Mouse (Mus musculus): ENCODE measurements around the gene Tfr2.
"Not testable (repeated sequence)": the region's sequence is repeated elsewhere in the genome, so short reads cannot be mapped to it uniquely, and the experiment has no call there.

The Tfr2 gene

GRCm38 (mm10) chr5:137590507-137590906 is 20.9 kb downstream of the Tfr2 start:
- DNase-seq: no peak

- DNase-seq: no peak
Observed at GRCm38 (mm10) chr5:137595921-137596320, 26.3 kb downstream of the Tfr2 start.

- no peak for DNase-seq
Observed at GRCm38 (mm10) chr5:137596601-137597261, 27.1 kb downstream of the Tfr2 start.

DNA sequence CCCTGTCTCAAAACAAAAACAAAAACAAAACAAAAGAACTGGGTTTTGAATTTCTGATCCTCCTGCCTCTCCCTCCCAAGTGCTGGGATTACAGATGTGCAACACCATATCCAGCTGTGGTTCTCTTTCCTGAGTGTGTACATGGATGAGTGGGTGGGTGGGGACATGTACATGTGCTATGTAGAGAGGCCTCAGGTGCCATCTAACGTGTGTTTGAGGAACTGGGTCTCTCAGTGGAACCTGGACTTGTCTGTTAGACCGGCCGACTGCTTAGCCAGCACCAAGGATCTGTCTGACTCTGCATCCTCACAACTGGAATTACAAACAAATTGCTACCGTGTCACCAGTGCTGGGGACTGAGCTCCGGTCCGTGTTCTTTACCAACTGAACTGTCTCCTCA is 28.0 kb downstream of the Tfr2 start:
- no peak for DNase-seq

DNA sequence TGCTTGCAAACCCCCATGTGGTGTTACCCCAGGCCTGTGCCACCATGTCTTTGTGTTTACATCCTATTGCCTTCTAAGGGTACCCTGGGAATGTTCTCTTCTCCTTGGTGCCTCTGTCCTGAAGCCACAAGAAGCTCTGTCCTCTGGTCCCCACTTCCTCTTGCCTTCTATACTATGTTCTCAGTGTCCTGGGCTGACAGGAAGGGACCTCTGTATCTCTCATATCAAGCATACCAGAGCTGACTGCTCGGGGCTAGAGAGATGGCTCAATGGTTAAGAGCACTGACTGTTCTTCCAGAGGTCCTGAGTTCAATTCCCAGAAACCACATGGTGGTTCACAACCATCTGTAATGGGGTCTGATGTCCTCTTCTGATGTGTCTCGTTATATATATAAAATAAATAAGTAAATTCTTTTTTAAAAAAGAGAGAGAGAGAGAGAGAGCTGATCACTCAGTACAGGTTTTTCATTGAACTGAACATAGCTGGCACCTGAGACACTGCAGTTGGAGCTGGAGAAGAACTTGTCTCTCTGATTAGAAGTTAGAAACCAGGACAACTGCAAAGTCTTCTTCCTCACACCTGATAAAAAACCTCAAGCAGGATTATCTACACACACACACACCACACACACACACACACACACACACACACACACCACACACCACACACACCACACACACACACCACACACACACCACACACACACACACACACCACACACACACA is 28.6 kb downstream of the Tfr2 start:
- DNase-seq: no peak

DNA sequence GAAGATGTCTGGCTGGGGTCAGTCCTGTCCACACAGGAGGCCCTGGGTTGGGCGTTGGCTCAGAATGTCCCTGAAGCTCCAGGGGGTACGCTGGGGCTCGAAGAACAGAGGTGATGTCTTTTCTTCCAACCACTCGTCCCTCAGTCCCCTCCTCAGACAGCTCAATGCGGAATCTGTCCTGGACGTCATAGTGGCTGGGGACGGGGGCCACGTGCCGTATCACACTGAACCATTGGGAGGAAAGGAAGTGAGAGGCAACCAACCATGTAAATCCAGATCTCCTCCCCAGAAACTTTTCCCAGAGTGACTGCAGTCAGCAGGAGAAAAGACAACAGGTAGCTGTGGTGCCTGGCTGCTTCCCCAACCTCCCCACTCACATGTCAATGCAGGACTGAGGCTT is 30.0 kb downstream of the Tfr2 start:
- peak; percentile 42 for DNase-seq

- no peak for DNase-seq
Observed at GRCm38 (mm10) chr5:137600281-137600618, 30.6 kb downstream of the Tfr2 start.

GRCm38 (mm10) chr5:137600619-137601364 is 31.2 kb downstream of the Tfr2 start, which contains the start of gene Mospd3:
Gene Mospd3 (minus strand): TSS chr5:137601058.
- peak; percentile 98 for DNase-seq

DNA sequence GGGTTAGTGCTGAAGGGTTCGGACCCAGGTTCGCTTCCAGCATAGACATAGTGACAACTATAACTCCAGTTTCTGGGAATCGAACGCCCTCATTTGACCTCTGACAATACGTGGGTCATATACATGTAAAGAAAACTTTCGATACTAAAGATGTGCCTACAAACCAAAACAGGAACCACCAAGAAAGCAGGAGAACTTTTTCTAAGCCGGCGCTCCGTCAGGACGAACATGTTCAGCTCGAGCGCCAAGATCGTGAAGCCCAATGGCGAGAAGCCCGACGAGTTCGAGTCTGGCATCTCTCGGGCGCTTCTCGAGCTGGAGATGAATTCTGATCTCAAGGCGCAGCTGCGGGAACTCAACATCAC is 31.7 kb downstream of the Tfr2 start:
- DNase-seq: no peak

GRCm38 (mm10) chr5:137607860-137608653 is 38.4 kb downstream of the Tfr2 start:
- no peak for DNase-seq

DNA sequence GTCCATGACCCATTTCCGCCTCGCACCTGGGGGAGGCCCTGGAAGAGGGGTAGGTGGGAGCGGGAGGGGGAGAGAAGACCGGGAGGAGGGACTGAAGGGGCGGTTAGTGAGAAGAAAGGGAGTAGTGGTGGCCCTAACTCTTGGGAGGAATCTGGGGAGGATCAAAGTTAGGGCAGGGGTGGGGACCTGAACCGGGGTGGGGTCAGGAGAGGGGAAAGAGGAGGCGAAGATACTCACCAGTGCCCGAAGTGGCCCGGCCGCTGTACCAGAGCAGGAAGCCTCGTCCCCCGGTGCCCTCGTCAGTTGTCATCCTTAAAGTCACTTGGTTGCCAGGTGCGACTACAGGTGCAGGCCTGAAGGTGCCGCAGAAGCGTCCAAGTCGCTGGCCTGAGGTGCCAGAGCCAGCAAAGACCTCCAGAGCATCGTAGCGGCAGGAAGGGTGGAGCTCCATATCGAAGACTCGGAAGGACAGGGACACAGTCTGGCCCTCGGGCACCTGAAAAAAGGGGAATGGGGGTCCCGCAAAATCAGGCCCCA is 39.1 kb downstream of the Tfr2 start:
- DNase-seq: no peak

- no peak for DNase-seq
Observed at GRCm38 (mm10) chr5:137609292-137609691, 39.7 kb downstream of the Tfr2 start.

DNA sequence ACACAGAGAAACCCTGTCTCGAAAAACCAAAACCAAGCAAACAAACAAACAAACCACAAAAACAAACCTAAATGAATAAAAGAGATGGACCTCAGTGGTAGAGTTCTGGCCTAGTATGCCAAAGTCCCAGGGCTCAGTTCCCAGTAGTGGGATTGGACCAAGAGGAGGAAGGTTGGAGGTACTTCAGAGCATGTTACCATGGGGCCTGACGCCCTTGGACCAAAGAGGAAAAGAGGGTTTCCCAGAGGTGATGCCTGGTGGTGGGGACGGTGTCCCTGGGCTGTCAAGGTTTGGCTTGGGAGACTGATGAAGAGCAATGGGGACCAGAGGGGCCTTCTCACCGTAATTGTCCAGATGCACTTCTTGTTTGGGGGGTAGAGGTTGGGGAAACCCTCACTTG is 40.4 kb downstream of the Tfr2 start:
- no peak for DNase-seq

DNA sequence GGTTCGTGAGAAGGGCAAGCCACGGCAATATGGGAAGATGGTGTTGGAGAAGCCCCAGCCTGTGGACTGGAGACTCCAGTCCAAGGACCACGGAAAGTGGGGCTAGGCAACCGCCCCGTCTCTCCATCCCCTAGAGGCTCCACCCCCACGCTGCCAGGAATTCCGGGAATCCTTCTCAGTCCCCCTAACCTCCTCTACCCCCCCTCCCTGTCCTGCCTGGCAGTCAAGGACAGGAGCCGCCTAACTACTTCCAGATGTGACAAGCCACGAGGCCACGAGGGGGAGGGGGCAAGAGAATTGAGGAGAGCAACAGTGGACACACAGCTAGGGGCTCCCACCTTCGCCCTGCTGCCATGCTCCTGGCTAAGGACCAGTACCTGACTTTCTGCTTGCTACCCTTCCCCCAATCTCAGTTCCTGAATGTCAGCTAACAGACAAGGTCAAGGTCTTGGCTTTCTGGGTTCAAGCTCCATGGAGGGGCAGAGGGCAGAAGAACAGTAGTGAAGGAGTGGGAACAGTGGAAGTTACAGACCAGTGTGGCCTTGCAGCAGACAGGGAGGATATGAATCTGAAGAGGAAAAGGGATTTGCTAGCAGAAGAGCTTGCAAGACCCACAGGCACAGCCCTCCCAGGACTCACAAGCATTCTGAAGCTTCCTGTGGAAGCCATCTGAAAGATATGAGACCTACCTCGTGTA is 41.1 kb downstream of the Tfr2 start:
- no peak for DNase-seq

DNA sequence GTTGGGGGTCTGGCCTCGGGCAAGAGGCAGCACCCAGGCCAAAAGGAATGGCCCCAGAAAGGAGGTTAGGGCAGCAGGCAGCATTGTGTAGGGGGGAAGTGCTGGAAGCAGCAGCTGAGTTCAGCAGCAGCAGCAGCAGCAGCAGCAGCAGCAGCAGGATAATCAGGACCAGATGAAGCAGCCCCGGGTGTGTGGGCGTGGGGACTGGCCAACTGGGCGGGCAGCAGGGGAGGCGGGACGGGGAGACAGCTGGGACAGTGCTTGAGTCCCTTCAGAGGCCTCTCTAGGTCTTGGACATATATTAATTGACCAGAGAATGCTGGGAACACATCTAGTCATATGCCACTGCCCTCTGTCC is 41.6 kb downstream of the Tfr2 start:
- no peak for DNase-seq

DNA sequence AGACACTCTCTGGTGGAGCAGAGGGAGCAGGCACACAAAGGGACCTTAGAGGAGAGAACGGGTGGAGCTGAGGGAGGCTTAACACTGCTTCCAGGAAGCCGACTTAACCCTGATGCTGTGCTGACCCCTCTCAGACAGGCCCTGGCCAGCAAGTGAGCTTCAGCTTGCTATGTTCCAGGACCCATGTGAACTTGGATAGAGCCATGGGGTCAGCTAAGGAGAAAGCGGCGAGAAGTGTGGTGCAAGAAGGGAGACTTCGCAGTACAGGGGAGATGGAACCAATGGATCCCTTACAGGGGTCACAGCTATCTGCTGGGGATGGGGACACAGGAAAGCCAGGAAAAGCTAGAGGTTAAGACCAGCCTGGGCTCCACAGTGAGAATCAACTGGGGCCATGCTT is 43.4 kb downstream of the Tfr2 start:
- DNase-seq: no peak

GRCm38 (mm10) chr5:137613550-137613949 is 43.9 kb downstream of the Tfr2 start, which contains the start of gene Pcolce:
Gene Pcolce (minus strand): TSS chr5:137613784.
- DNase-seq: no peak

GRCm38 (mm10) chr5:137614921-137615320 is 45.3 kb downstream of the Tfr2 start:
- not testable (repeated sequence) for DNase-seq

GRCm38 (mm10) chr5:137615347-137615746 is 45.7 kb downstream of the Tfr2 start:
- DNase-seq: no peak

GRCm38 (mm10) chr5:137623937-137624530 is 54.4 kb downstream of the Tfr2 start:
- no peak for DNase-seq

DNA sequence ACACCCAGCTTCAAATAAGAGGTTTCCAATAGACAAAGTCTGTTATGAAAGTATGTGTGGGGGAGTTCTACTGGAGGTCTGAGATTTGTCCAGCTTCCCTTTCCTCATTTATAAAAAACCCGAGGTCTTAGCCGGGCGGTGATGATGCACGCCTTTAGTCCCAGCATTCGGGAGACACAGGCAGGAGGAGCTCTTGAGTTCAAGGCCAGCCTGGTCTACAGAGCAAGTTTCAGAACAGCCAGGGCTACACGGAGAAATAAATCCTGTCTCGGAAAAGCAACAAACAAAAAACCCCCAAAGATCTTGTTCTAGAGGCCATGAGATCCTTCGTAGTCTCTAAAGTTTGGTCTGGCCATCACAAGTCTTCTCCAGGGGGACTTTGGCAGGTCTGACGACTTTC is 58.4 kb downstream of the Tfr2 start:
- no peak for DNase-seq
